Mouse (Mus musculus) left cerebral cortex, adult 9 months (tissue): ENCODE results near the gene Pgam2.
A peak's percentile ranks its signal among the peaks of the same experiment; 100 is the strongest.

Experiments
- DNase-seq, 2 experiments: peaks; one replicate each; pipeline ENCODE4 v3.0.0; 2022; ENCODE audit warnings: low spot score in 2 of 2

Gene Pgam2

GRCm38 (mm10) chr11:5807956-5808355, 4.4 kb upstream of the Pgam2 start:
- DNase-seq: no peak

DNA sequence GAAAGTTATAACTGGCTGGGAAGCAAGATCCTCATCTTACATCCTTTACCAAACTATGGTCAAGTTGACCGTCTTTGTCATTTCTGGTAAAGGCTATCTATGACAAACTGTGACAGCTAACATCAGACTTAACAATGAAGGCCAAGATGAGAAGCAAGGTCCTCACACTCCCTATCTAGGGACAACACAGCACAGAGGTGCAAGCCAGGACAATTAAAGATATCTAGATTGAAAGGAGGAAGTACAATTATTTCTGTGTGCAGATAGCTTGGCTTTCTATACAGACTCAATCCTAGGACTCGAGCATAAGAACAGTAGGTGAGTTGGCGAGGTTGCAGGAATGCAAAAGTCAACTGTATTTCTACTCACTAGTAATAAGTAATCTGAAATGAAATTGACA, 2.2 kb upstream of the Pgam2 start:
- no peak for DNase-seq

- DNase-seq: no peak
These were observed 641 bp upstream of the Pgam2 start for GRCm38 (mm10) chr11:5804174-5804573.

DNA sequence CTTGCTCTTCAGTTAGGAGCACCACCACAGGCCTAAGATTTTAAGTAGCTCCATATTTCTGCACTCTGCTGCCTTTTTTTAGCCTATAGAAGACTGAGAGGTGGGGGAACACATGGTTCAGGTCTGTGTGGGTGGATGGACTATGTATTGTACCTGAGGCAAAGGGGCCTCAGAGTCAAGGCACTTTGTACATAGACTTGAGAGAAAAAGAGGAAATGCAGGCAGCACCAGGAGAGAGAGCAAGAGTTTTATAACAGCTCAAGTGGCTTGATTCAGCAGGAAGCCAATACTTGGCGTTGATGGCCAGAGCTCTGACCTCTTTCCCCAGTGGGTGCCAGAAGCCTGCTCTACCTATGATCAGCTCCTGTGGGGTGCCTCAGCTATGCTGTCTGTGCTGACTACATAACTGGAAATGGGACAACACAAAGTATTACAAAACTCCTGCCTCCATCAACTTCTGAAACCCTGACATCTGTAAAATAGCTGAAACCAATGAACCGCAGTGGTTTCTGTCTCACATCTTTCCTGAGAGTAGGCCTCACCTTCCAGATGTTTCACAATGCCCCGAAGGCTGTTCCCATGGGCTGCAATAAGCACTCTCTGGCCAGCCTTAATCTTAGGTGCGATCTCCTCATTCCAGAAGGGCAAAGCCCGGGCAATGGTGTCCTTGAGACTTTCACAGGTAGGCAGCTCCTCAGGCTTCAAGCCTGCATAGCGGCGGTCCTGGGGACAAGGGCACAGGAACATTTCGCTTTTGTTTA, 896 bp downstream of the Pgam2 start:
- DNase-seq: no peak

DNA sequence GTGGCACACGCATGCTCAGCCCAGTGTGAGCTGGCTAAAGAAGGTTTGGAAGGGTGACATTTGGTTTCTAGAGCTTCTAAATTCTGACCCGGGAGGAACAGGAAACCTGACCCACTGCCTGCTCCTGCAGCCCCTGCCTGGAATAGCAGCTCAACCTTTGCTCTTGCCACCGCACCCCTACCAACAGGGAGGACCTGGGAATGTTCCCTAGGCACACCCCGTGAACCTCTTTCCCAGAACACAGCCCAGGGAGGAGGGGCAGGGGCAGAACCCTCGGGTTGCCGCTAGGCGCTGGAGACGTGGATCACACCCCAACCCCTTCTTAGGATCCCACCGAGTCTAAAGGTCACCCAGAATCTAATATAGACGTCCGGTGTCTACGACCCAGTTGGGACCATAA, 1.5 kb downstream of the Pgam2 start:
- no peak for DNase-seq

GRCm38 (mm10) chr11:5801511-5801910, 2.0 kb downstream of the Pgam2 start:
- DNase-seq: no peak

DNA sequence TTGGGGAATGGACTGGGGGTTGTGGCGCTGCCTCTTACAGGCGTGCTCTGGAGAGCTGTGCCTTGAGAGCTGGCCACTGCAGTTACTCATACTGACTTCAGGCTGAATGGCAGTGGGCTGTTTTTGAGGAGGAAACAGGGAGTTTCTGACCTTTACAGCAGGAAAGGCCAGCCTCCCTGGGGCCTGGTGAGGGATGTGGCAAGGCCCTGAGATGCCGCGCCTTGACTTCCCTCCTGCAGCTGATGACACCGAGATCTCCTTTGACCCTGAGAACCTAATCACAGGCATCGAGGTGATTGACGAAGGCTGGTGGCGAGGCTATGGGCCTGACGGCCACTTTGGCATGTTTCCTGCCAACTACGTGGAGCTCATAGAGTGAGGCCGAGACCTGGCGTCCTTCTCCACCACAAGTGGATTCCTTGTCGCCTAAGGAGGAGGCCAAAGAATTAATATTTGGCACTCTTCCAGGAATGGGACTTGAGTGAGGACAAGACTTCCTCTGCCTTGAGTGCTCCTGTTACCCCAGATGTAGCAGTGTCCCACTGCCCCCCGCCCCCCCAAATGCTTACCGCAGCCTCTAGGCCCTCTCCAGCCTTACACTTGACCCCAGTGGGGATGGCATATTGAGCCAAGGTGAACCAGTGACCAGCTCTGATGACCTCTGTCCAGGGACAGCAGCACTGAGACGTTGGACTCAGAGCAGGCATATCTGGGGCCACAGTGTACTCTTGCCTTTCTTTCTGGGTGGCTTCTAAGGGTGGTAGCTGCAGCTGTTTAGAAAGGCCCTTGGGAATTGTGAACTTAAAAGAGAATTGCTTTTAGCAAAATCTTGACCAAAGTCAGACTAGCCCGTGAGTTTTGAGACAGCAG, 3.7 kb downstream of the Pgam2 start:
- DNase-seq: no peak

DNA sequence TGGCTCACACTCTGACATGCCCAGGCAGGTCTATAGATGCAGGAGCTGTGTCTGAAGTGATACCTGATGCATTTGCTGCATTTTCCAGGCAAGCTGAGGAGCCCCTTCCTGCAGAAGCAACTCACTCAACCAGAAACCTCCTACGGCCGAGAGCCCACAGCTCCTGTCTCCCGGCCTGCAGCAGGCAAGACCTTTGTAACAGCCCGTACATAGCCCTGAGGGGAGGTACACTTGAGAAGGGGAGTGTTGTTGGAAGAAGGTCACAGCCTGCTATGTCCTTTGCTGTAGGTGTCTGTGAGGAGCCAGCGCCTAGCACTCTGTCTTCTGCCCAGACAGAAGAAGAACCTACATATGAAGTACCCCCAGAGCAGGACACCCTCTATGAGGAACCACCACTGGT, 5.6 kb downstream of the Pgam2 start:
- DNase-seq: no peak

- DNase-seq: no peak
These were observed 6.2 kb downstream of the Pgam2 start for GRCm38 (mm10) chr11:5797371-5797770.

GRCm38 (mm10) chr11:5796939-5797338, 6.6 kb downstream of the Pgam2 start:
- no peak for DNase-seq

GRCm38 (mm10) chr11:5795706-5796105, 7.8 kb downstream of the Pgam2 start:
- DNase-seq: peak in 1 of 2 experiments; percentile 53

DNA sequence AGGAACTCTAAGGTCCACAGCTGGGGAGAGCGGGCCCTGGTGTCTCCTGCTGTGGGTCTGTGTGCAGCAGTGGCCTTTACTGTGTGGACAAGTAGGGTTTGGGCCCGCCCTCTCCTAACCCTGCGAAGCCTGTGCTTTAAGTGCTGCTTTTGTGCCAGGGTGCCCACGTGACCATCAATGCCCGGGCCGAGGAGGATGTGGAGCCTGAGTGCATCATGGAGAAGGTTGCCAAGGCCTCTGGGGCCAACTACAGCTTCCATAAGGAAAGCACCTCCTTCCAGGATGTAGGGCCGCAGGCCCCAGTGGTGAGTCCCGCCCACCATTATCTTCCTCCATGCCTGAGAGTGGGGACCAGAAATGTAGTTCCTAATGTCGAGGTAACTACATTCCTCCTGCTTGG, 8.2 kb downstream of the Pgam2 start:
- no peak for DNase-seq

DNA sequence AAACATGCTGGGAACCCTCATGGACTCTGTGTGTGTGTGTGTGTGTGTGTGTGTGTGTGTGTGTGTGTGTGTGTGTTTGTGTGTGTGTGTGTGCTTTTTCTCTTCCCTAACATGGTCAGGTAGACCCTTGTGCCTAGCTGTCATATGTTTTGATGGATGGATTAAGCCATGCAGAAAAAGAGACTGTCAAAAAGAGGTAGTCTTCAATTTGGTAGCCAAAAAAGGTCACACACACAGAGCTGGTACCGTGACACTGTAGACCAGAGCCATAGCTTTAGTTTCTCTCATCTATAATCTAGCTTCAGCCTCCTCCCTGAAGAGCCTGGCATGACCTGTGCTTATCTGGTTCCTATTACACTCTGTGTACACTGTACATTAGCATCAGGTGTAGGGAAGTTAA, 13.1 kb downstream of the Pgam2 start:
- DNase-seq: no peak

DNA sequence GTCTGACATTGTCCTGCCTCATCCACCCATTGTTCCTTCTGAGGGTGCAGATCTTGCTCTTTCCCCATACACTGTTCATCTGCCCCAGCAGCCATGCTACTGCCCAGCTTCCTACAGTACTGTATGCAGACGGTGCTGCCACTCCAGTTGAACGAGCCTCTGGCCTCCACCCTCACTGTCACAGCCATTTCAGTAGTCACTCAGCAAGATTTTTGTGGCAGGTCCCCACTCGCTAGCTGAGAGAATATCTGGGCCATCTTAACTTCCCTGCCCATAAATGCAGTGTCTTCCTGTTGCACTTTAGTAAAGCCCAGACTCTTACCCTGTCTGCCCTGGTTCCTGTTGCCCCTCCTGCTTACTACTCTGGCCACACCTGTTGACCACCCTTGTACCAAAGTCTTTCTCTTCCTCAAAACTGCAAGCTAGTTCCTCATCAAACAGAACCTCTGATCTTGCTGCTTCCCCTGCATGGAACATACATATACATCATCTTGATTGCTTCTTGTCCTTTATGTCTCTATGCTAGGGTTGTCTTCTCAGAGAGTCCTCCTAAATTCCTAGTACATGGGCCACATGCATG, 13.7 kb downstream of the Pgam2 start:
- no peak for DNase-seq

GRCm38 (mm10) chr11:5789071-5789753, 14.3 kb downstream of the Pgam2 start:
- no peak for DNase-seq

DNA sequence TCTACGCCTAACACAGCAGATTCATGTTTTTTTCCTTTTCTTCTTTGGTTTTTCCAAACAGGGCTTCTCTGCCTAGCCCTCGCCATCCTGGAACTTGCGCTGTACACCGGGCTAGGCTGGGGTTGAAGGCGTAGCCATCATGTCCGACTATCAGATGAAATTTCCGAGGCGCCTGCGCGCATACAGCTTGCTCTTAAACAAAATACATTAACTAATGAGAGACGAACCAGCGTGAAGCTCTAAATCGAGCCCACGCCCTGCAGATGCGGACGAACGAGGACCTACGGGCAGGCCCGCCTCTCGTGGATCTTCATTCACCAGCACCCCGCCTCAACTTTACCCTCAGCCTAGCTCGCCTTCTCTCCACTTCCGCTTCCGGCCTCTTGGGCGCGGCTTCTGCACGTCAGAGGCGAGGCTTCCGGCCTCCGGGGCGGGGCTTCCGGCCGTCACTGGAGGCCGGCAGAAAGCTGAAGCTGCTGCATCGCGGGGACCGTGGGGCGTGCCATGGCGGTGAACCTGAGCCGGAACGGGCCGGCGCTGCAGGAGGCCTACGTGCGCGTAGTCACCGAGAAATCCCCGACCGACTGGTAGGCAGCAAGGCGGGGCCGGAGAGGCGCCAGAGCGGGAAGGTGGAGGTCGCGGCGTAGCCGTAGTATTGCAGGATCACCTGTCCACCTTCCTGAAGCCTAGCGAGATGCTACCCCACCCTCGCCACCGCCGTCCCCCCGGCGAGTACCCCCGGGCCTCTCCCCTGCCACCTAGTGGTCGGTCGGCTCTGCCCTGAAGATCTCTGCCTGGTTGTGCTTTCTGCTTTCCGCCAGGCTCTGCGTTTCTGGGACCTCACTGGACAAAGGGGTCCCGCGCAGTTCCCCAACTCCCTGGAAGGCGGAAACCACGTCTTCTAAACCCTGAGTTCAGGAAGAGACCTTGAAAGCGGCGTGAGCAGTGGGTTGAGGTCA, 15.2 kb downstream of the Pgam2 start, which contains the start of gene Dbnl:
Gene Dbnl (plus strand): TSS at position 433 of the 959 bp plus-strand sequence.
- DNase-seq: peak; percentile 83 to 94

- DNase-seq: no peak
These were observed 15.9 kb downstream of the Pgam2 start for GRCm38 (mm10) chr11:5787671-5788055.

GRCm38 (mm10) chr11:5785732-5786131, 17.8 kb downstream of the Pgam2 start:
- no peak for DNase-seq

GRCm38 (mm10) chr11:5782199-5782944, 21.2 kb downstream of the Pgam2 start:
- DNase-seq: no peak

DNA sequence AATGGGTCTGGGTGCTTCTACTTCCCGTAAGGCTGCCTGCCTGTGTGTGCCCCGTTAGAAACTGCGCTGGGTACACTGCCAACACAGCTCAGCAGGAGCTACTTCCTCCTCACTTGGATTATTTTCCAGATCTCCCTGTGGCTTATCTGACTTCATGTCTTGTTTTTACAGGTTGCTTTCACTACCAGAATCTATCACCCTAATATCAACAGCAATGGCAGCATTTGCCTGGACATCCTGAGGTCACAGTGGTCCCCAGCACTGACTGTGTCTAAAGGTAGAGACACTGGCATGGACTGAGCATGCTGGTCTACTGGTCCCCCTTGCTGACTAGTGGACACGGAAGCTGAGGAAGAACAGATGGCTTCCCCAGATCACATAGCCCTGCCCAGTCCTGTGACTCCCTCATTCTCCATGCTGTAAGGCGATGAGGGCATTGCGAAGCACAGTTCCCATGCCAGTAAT, 23.5 kb downstream of the Pgam2 start:
- no peak for DNase-seq
